Mouse (Mus musculus) left cerebral cortex, postnatal 4 days (tissue): ENCODE measurements at regions not wholly inside any gene's neighbourhood (a gene's known extent, or its start where the extent isn't known, plus 50 kb on each side); places are given as distances from the start of the nearest gene placed in this dataset.

Experiments
- DNase-seq: peaks from one replicate; pipeline ENCODE4 v3.0.0-alpha.2; 2022
- intact Hi-C: fragments of 180-260 bp; cut with DNase I; formaldehyde crosslinking; loops from one replicate; pipeline ENCODE4 v1.15.1; 2025

- peak; percentile 16 for DNase-seq
- intact Hi-C loops: no loop called here
Measured at GRCm38 (mm10) chr4:31468306-31468705, 495.6 kb upstream of the Map3k7 start.

- DNase-seq: no peak
- intact Hi-C loops: no loop called here
Measured at GRCm38 (mm10) chr4:31469803-31470202, 494.1 kb upstream of the Map3k7 start.

GRCm38 (mm10) chr4:31492535-31492934, 471.4 kb upstream of the Map3k7 start:
- intact Hi-C loops: no loop called here
- DNase-seq: no peak

GRCm38 (mm10) chr4:31493087-31493511, 470.8 kb upstream of the Map3k7 start:
- intact Hi-C loops: no loop called here
- no peak for DNase-seq

- no peak for DNase-seq
- intact Hi-C loops: no loop called here
Measured at GRCm38 (mm10) chr4:31499888-31500287, 464.0 kb upstream of the Map3k7 start.

- intact Hi-C loops: no loop called here
- DNase-seq: peak; percentile 55
Measured at GRCm38 (mm10) chr4:31500432-31500831, 463.5 kb upstream of the Map3k7 start.

- DNase-seq: peak; percentile 28
- intact Hi-C loops: no loop called here
Measured at GRCm38 (mm10) chr4:31525638-31526207, 438.2 kb upstream of the Map3k7 start.

GRCm38 (mm10) chr4:31536811-31537210, 427.1 kb upstream of the Map3k7 start:
- intact Hi-C loops: no loop called here

GRCm38 (mm10) chr4:31553780-31554394, 410.0 kb upstream of the Map3k7 start:
- intact Hi-C loops: no loop called here
- no peak for DNase-seq

More at GRCm38 (mm10) chr4:31536811-31537210, 427.1 kb upstream of the Map3k7 start:
- no peak for DNase-seq

- intact Hi-C loops: no loop called here
- DNase-seq: no peak
Measured at GRCm38 (mm10) chr4:31555077-31555476, 408.8 kb upstream of the Map3k7 start.

- DNase-seq: no peak
- intact Hi-C loops: no loop called here
Measured at GRCm38 (mm10) chr4:31557261-31557660, 406.6 kb upstream of the Map3k7 start.

- intact Hi-C loops: no loop called here
- DNase-seq: no peak
Measured at GRCm38 (mm10) chr4:31560305-31560704, 403.6 kb upstream of the Map3k7 start.

GRCm38 (mm10) chr4:31561183-31561582, 402.7 kb upstream of the Map3k7 start:
- DNase-seq: no peak
- intact Hi-C loops: no loop called here

GRCm38 (mm10) chr4:31561823-31562222, 402.1 kb upstream of the Map3k7 start:
- intact Hi-C loops: no loop called here

GRCm38 (mm10) chr4:31566158-31566557, 397.7 kb upstream of the Map3k7 start:
- intact Hi-C loops: no loop called here
- DNase-seq: no peak

More at GRCm38 (mm10) chr4:31561823-31562222, 402.1 kb upstream of the Map3k7 start:
- no peak for DNase-seq

- intact Hi-C loops: no loop called here
- no peak for DNase-seq
Measured at GRCm38 (mm10) chr4:31566834-31567233, 397.1 kb upstream of the Map3k7 start.

GRCm38 (mm10) chr4:31569687-31570086, 394.2 kb upstream of the Map3k7 start:
- intact Hi-C loops: no loop called here
- no peak for DNase-seq

GRCm38 (mm10) chr4:31576982-31577579, 386.8 kb upstream of the Map3k7 start:
- intact Hi-C loops: no loop called here
- DNase-seq: no peak

GRCm38 (mm10) chr4:31583495-31583894, 380.4 kb upstream of the Map3k7 start:
- intact Hi-C loops: no loop called here
- DNase-seq: no peak

- peak; percentile 24 for DNase-seq
- intact Hi-C loops: no loop called here
Measured at GRCm38 (mm10) chr4:31584171-31584570, 379.7 kb upstream of the Map3k7 start.

GRCm38 (mm10) chr4:31594089-31594488, 369.8 kb upstream of the Map3k7 start:
- DNase-seq: no peak
- intact Hi-C loops: no loop called here

- intact Hi-C loops: no loop called here
- DNase-seq: no peak
Measured at GRCm38 (mm10) chr4:31601536-31601935, 362.4 kb upstream of the Map3k7 start.
